Mouse (Mus musculus) layer of hippocampus, adult 2 months (tissue): ENCODE measurements at regions not wholly inside any gene's neighbourhood (a gene's known extent, or its start where the extent isn't known, plus 50 kb on each side); places are given as distances from the start of the nearest gene placed in this dataset.

Experiments
- DNase-seq, 2 experiments: peaks; one replicate each; pipeline ENCODE4 v3.0.0; 2022; ENCODE audit warnings: low spot score in 2 of 2
- H3K27ac ChIP-seq: fragments of 200-600 bp; 2 replicates; pipeline ENCODE4 v1.8.1; 2022
- H3K4me3 ChIP-seq: fragments of 200-600 bp; 2 replicates; pipeline ENCODE4 v1.8.1; 2022; ENCODE audit warnings: mild to moderate bottlenecking
- CTCF ChIP-seq: fragments of 200-600 bp; conservative IDR thresholded peaks from 2 replicates; pipeline ENCODE4 v1.8.1; 2022; ENCODE audit warnings: antibody characterized with exemption, mild to moderate bottlenecking, moderate library complexity

DNA sequence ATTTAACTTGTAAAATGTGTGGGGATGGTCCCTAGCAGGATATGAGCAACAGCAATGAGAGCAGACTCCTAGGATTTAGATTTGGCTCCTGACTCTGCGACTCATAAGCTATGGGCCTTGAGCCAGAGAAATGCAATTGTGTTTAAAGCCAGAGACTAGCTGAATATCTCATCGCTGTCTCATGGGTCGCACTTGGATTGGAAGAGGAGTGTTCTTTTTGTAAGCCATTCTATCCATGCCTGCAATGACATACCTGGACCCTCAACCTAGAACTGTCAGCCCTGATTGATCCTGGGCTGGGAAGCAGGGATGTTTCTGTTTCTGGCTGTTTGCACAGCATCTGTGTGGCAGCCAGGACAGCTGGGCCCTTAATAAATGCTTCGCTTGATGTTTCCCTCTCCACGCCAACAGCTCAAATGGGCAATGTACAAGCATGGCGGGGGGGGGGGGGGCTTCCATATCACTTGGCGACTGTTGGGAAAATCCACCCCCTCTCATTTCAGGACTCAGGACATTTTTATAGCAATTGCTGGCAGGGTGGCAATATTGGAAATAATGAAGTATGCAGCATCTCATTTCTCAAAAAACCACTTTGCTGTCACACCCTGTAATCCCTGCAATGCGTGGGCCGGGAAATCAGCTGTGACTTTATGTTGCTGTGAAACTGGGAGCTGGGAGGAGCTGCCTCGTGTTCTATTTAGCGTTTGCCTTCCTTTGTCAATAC, 338.0 kb downstream of the Hs3st1 start:
- TF ChIP-seq CTCF = no peak
- peak; percentile 66 to 67 for DNase-seq
- Histone ChIP-seq H3K27ac (no peak overlapping the region; the same call in 1 of the 2 replicates), H3K4me3 (no peak overlapping the region)

DNA sequence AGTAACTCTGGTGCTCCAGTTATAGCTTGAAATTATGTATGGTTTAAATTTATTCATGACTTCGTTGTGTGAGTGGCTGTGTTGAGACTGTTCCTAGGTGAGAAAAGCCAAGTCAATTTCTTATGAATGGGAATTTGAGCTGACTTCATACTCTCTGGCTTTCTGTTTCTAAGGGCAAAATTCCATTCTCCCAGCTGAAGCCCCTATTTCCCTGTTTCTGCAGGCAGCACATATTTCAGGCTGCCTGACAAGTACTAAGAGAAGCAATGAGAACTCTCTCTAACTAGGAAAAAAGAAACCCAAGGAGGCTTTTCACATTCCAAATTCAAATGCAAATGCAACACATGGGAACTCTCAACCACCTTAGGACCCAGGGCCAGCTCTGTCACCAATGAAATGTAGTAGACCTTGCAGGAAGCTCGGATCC, 338.7 kb downstream of the Hs3st1 start:
- Histone ChIP-seq H3K27ac (no peak overlapping the region), H3K4me3 (no peak overlapping the region)
- DNase-seq = no peak
- TF ChIP-seq CTCF = no peak

DNA sequence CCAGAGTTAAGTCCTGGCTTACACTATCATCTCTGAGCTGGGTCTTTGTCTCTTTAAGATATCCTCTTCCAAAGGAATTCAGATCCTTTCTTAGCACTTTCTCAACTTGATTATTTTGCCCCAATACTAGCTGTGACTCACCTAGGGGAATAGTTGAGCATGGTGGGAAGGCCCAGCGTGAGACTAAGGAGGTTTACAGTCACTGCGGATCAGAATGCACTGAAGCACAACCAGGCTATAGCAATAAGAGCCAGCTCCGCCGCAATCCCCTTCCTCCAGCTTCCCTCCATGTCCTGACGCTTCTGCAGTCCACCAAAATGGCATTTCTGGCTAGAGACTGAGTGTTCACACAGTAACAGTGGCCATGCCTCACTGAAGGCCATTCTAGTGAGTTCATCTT, 342.5 kb downstream of the Hs3st1 start:
- no peak overlapping the region for H3K4me3 ChIP-seq
- no peak overlapping the region for H3K27ac ChIP-seq
- no peak for TF ChIP-seq CTCF
- no peak for DNase-seq

DNA sequence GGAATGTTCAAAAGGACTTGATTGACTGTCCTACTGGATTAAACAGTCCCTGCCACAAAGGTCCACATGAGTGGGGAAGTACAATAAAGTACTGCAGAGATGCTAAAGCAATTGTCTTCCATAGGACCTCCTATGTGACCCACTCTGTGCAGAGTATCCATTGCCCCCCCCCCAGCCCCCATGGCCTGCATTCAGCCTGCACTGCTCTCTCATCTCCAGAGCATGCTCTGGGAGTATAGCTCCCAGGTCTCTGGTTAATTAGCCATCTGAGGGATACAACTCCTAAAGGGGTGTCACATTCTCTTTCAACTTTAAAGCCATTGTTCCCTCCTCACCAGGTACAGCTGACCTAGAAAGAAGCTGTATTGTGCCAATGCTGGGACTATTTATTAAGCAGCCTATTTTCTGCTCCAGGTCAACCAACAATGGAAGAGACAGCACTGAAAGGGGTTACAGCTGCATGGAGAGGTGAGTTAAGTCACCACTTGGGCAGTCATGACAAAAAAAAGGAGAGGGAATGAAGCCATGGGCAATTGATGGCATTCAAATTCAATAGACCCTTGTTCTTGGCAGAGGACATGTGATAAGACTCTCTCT, 364.8 kb downstream of the Hs3st1 start:
- no peak for TF ChIP-seq CTCF
- no peak overlapping the region for H3K4me3 ChIP-seq

DNA sequence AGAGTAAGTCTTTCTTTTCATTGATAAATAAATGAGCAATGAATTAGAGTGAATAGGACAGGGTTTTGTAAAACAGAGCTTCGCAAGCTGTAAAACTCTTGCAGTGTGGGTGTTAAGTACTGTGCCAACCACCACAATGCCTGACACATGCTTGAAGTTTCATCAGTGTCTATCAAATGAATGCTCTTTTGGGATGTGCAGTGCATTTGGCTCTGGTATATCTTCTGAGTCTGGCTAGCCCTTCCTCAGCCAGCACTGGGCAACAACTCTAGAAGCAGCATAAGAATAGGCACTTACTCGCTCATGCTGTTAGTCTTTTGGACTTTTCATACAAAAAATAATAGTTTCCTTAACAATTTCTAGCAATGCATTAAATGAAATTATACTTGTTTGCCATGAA, 370.9 kb downstream of the Hs3st1 start:
- Histone ChIP-seq H3K4me3 (no peak overlapping the region), H3K27ac (no peak overlapping the region)
- TF ChIP-seq CTCF = no peak
- DNase-seq = peak; percentile 16 to 19

More for the DNA sequence above, 364.8 kb downstream of the Hs3st1 start:
- no peak overlapping the region for H3K27ac ChIP-seq
- no peak for DNase-seq

DNA sequence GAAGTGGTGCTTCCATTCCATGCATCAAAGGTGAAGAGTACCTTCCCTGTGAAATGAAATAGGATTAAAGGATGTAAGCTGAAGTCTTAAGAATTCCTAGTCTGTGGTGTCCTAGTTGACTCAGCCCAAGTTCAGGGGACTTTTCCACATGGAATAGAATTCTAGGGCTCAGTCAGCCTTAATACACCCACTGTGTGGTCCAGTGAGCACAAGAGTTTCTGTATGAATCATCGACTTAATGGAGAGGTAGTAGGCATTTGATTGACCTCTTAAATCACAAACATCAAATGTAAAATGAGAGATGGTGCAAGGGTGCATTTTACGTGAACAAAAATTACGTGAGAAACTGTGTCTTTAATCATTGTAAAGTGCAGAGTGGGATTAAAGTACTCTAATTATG, 381.1 kb downstream of the Hs3st1 start:
- no peak for DNase-seq
- TF ChIP-seq CTCF = no peak
- H3K27ac ChIP-seq = no peak overlapping the region

DNA sequence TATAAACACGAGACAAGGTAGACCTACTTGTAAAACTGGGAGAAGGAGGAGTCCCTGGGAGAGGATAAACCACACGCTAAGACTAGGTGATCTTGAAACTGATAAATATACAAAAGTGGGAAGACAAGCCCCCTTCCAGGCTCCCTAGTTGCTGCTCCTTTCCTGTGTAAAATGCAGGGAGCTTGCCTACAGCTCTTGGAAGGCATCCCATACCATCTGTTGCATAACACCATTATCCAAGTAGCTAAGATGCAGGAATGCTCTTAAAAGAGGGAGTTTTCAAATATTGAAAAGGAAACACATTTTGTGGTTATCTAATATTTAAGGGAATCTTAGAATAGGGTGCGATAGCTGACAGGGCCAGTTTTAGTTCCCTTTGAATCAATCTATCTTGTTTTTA, 406.6 kb downstream of the Hs3st1 start:
- no peak for TF ChIP-seq CTCF
- H3K27ac ChIP-seq = no peak overlapping the region
- peak; percentile 38 for DNase-seq
- H3K4me3 ChIP-seq = no peak overlapping the region

More for the DNA sequence above, 381.1 kb downstream of the Hs3st1 start:
- H3K4me3 ChIP-seq = no peak overlapping the region

DNA sequence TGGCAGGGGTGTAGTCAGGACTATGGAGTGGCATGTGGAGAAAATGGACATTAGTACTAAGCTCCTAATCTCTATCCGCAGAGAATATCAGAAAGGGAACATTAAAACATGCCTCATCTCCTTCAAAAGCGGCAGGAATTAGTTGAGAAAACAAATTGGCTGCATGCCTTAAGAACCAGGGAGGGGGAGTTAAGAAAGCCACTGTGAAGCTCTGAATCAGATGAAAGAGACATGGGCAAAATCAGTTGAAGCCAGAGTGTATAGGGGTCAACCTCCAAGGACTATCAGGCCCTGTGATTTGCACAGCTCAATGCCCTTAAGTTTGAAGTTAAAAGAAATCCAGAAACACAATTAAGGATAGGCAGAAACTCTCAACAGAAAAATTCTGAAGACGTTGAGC, 408.3 kb downstream of the Hs3st1 start:
- Histone ChIP-seq H3K27ac (no peak overlapping the region), H3K4me3 (no peak overlapping the region)
- TF ChIP-seq CTCF = no peak
- DNase-seq = no peak

DNA sequence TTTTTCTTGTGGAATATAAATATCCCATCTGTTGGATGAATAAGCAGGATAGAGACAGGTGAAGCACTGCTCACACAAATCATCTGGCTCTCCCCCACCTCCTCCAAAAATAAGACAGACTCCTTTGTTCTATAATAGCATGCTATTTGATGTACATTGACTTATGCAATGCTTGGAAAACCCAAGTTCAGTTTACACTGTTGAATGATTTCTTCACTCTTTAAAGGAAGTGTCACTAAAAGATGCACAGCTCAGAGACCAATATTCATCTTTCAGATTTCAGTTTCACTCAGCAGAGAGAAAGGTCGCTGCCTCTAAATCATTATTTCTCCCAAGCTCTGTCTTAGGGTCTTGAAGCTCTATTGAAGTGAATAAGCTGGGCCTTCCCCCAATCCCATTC, 417.4 kb downstream of the Hs3st1 start:
- no peak for TF ChIP-seq CTCF
- no peak overlapping the region for H3K4me3 ChIP-seq
- no peak overlapping the region for H3K27ac ChIP-seq
- no peak for DNase-seq

DNA sequence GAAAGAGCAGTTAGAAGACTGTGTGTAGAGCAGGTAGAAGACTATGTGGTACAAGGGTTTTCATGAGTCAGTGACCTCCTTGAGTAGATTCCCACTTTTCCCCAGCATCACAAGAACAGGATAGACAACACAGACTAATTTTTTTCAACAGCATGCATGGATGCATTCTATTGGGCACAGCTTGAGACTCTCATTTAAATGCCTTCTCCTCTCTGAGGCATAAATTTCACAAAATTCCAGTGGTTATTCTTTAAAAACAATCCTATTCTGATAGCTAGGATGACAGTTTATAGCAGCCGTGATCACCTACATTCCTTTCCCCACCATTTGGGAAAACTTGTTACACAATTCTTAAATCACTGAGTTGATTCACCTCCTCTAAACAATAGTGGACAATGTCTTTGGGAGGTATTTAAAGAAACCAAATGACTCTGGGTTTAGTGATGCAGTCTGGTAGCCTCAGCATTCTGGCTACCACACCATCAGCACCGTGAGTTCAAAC, 418.7 kb downstream of the Hs3st1 start:
- Histone ChIP-seq H3K27ac (no peak overlapping the region), H3K4me3 (no peak overlapping the region)
- no peak for DNase-seq
- no peak for TF ChIP-seq CTCF

DNA sequence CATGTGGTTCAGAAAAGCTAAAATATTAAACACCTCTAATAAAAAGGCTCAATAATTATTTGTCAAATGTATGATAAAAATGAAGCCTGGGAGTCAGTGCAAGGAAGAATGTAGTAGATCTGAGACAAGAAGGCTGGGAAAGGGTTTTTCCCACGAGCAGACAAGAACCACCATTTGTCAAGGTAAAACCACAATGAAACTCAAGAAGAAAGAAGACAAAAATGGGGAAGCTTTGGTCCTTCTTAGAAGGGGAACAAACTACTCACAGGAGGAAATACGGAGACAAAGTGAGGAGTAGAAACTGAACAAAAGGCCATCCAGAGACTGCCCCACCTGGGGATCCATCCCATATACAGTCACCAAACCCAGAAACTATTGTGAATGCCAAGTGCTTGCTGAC, 420.0 kb downstream of the Hs3st1 start:
- Histone ChIP-seq H3K27ac (no peak overlapping the region), H3K4me3 (no peak overlapping the region)
- no peak for DNase-seq
- TF ChIP-seq CTCF = no peak

DNA sequence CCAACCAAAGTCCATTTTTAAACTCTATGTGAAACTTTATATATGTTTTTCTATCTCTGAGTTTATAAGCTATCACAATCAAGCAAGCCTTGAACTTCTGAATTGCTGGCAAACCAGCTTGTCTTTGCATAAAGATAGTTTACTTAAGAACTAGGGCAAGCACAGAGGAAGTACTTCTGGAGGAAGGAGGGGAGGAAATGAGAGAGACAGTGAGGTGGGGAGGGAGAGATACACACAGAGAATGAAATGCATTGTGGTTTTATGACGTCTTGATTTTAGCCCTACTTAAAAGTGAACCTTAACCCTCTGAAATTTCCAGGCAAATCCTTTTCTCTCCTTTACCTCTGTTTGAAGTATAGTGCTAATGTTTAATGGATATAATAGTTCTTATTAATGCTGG, 421.0 kb downstream of the Hs3st1 start:
- no peak for DNase-seq
- Histone ChIP-seq H3K4me3 (no peak overlapping the region), H3K27ac (no peak overlapping the region)
- TF ChIP-seq CTCF = no peak

DNA sequence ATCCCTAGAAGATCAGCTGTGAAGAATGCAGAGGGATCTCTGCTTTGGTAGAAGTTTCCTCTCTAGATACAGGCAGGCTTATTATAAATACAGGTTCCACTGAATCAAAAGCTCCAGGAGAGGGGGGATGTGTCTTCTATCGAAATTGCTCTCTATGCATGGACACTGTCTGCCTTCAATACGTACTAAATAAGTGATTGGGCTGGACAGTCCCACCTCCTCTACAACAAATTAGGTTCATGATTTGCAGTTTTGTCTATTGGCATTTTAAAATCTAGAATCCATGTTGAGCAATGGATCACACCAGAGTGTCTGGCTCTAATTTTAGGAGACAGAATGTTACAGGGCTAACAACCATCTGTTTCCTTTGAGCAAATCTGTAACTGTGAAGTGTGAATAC, 429.9 kb downstream of the Hs3st1 start:
- Histone ChIP-seq H3K27ac (peak overlapping the region; percentile 46), H3K4me3 (no peak overlapping the region)
- no peak for TF ChIP-seq CTCF
- peak; percentile 33 to 42 for DNase-seq

DNA sequence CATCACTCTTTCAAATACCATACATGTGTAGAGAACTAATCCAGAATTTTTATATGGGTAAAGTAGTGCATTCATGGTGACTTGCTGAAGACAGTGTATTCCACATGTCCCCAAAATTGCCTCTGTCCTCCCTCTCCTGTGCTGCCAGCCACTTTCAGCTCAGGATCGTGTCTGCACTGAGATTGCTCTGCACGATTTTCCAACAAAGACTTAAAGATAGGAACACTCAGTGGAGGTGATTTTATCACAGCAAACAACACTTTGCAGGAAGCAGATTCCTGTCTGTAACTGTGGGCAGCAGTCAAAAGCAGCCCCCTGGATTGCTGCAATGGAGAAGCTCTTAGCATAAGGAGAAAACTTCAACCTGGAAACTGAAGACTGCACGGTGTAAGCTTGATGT, 438.8 kb downstream of the Hs3st1 start:
- no peak for TF ChIP-seq CTCF
- Histone ChIP-seq H3K4me3 (no peak overlapping the region), H3K27ac (no peak overlapping the region)
- DNase-seq = no peak
